Mouse (Mus musculus): ENCODE results near the gene Fhit. TPM values are rescaled to one million over a fixed set of nuclear protein-coding genes. Genes with fewer than 3 reads are reported as not detected.

Fhit gene
- total and polyA plus RNA-seq, 2 experiments from 2014 or later = 9.9 to 11.8 TPM

GRCm38 (mm10) chr14:9642068-9642467 lies 1519.8 kb downstream of the Fhit start:
- H3K27ac ChIP-seq (ENCODE audit: low read depth, low read length) = no peak overlapping the region
- TF ChIP-seq CTCF (IDR thresholded peaks at IDR 0.05) = no peak
- no peak for DNase-seq (ENCODE audit: low spot score)

GRCm38 (mm10) chr14:9634247-9634991 lies 1527.4 kb downstream of the Fhit start:
- no peak for ATAC-seq (ENCODE audit: low FRiP score)

More at GRCm38 (mm10) chr14:9642068-9642467, 1519.8 kb downstream of the Fhit start:
- WGBS = 18% methylated on average over 3 of the region's 3 CpGs
- H3K9ac ChIP-seq (replicated peaks; ENCODE audit: low read length, poor library complexity, severe bottlenecking) = no peak overlapping the region
- no peaks in the 10 kb centered on the region for H3K36me3 ChIP-seq (ENCODE audit: insufficient read depth, low read length)
- no peaks in the 10 kb centered on the region for H3K27me3 ChIP-seq (ENCODE audit: insufficient read depth, low read length)
- H3K4me1 ChIP-seq (ENCODE audit: insufficient read depth, low read length) = 0 out of 2 replicates have a peak, but pooled peaks cover 2% of the 10 kb centered on the region
- no peak overlapping the region for H3K4me3 ChIP-seq (ENCODE audit: low read depth, low read length)
- peak; percentile 38; the same call in 1 of the 2 replicates for ATAC-seq (ENCODE audit: low FRiP score)
- H3K4me2 ChIP-seq (ENCODE audit: low read depth, low read length, poor library complexity, severe bottlenecking) = no peak overlapping the region
- no peaks in the 10 kb centered on the region for H3K9me3 ChIP-seq (ENCODE audit: low read length)

GRCm38 (mm10) chr14:9632537-9632936 lies 1529.3 kb downstream of the Fhit start:
- Histone ChIP-seq H3K27me3 (ENCODE audit: insufficient read depth, low read length) (no peaks in the 10 kb centered on the region), H3K9ac (replicated peaks; ENCODE audit: low read length, poor library complexity, severe bottlenecking) (no peak overlapping the region), H3K4me1 (ENCODE audit: insufficient read depth, low read length) (no peaks in the 10 kb centered on the region), H3K9me3 (ENCODE audit: low read length) (no peaks in the 10 kb centered on the region), H3K4me2 (ENCODE audit: low read depth, low read length, poor library complexity, severe bottlenecking) (no peak overlapping the region), H3K36me3 (ENCODE audit: insufficient read depth, low read length) (no peaks in the 10 kb centered on the region), H3K4me3 (ENCODE audit: low read depth, low read length) (no peak overlapping the region), H3K27ac (ENCODE audit: low read depth, low read length) (no peak overlapping the region)
- whole genome bisulfite sequencing = 20% methylated on average over 3 of the region's 3 CpGs
- no peak for DNase-seq (ENCODE audit: low spot score)
- ATAC-seq (ENCODE audit: low FRiP score) = peak; percentile 34; the same call in 1 of the 2 replicates
- TF ChIP-seq CTCF (IDR thresholded peaks at IDR 0.05) = no peak

More at GRCm38 (mm10) chr14:9634247-9634991, 1527.4 kb downstream of the Fhit start:
- no peak overlapping the region for H3K9ac ChIP-seq (replicated peaks; ENCODE audit: low read length, poor library complexity, severe bottlenecking)
- H3K4me2 ChIP-seq (ENCODE audit: low read depth, low read length, poor library complexity, severe bottlenecking) = no peak overlapping the region
- no peak for TF ChIP-seq CTCF (IDR thresholded peaks at IDR 0.05)
- 38% methylated on average over 1 of the region's 1 CpGs for WGBS
- H3K4me1 ChIP-seq (ENCODE audit: insufficient read depth, low read length) = no peaks in the 10 kb centered on the region
- no peak overlapping the region for H3K4me3 ChIP-seq (ENCODE audit: low read depth, low read length)
- no peaks in the 10 kb centered on the region for H3K36me3 ChIP-seq (ENCODE audit: insufficient read depth, low read length)
- no peaks in the 10 kb centered on the region for H3K9me3 ChIP-seq (ENCODE audit: low read length)
- no peak overlapping the region for H3K27ac ChIP-seq (ENCODE audit: low read depth, low read length)
- no peaks in the 10 kb centered on the region for H3K27me3 ChIP-seq (ENCODE audit: insufficient read depth, low read length)
- no peak for DNase-seq (ENCODE audit: low spot score)

- H3K9me3 ChIP-seq (ENCODE audit: low read length) = no peaks in the 10 kb centered on the region
- H3K4me1 ChIP-seq (ENCODE audit: insufficient read depth, low read length) = no peaks in the 10 kb centered on the region
- H3K27me3 ChIP-seq (ENCODE audit: insufficient read depth, low read length) = no peaks in the 10 kb centered on the region
- no peak overlapping the region for H3K27ac ChIP-seq (ENCODE audit: low read depth, low read length)
- WGBS = 41% methylated on average over 6 of the region's 6 CpGs
- H3K9ac ChIP-seq (replicated peaks; ENCODE audit: low read length, poor library complexity, severe bottlenecking) = no peak overlapping the region
- no peak for DNase-seq (ENCODE audit: low spot score)
- ATAC-seq (ENCODE audit: low FRiP score) = no peak
- no peak for TF ChIP-seq CTCF (IDR thresholded peaks at IDR 0.05)
- no peak overlapping the region for H3K4me2 ChIP-seq (ENCODE audit: low read depth, low read length, poor library complexity, severe bottlenecking)
- H3K4me3 ChIP-seq (ENCODE audit: low read depth, low read length) = no peak overlapping the region
- no peaks in the 10 kb centered on the region for H3K36me3 ChIP-seq (ENCODE audit: insufficient read depth, low read length)
Measured at GRCm38 (mm10) chr14:9623219-9624043, 1538.4 kb downstream of the Fhit start.

- H3K27me3 ChIP-seq (ENCODE audit: insufficient read depth, low read length) = no peaks in the 10 kb centered on the region
- TF ChIP-seq CTCF (IDR thresholded peaks at IDR 0.05) = no peak
- H3K27ac ChIP-seq (ENCODE audit: low read depth, low read length) = no peak overlapping the region
- WGBS = 28% methylated on average over 3 of the region's 3 CpGs
- H3K4me1 ChIP-seq (ENCODE audit: insufficient read depth, low read length) = no peaks in the 10 kb centered on the region
- DNase-seq (ENCODE audit: low spot score) = no peak
- no peak for ATAC-seq (ENCODE audit: low FRiP score)
- H3K9me3 ChIP-seq (ENCODE audit: low read length) = no peaks in the 10 kb centered on the region
- H3K9ac ChIP-seq (replicated peaks; ENCODE audit: low read length, poor library complexity, severe bottlenecking) = no peak overlapping the region
- H3K4me2 ChIP-seq (ENCODE audit: low read depth, low read length, poor library complexity, severe bottlenecking) = no peak overlapping the region
- no peaks in the 10 kb centered on the region for H3K36me3 ChIP-seq (ENCODE audit: insufficient read depth, low read length)
- no peak overlapping the region for H3K4me3 ChIP-seq (ENCODE audit: low read depth, low read length)
Measured at GRCm38 (mm10) chr14:9620902-9621540, 1540.8 kb downstream of the Fhit start.

Data from midbrain, postnatal 0 days (tissue).